Mouse (Mus musculus): ENCODE data around the gene Prmt8.

DNA sequence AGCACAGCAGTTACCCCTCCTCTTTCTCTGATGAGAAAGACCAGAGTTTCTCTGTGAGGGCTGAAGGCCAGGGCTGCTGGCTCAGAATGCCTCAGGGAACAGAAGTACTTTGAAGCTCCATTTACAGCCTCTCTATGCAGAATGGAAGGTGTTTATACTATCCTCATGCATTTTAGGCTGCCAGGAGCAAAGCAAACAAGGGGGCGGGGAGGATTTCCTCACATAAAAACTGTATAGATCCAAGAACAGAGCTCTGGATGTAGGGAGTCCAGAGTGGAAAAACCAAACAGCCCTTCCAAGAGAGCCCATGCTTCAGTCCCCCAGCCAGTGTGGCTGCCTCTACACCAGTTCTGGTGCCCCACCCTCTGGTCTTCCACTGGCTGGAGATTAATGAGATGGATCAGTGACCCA lies 61.0 kb downstream of the Prmt8 start:
- TF ChIP-seq CTCF (IDR thresholded peaks at IDR 0.05; ENCODE audit: insufficient read depth, low read length) = no peak
- TF ChIP-seq POLR2A (IDR thresholded peaks at IDR 0.05; ENCODE audit: borderline replicate concordance, extremely low read depth, low read depth, low read length) = no peak

Data from lung, adult 2 months (tissue).